Mouse (Mus musculus) CH12.LX (cell line): ENCODE results near the gene Gm20388. TPM values are rescaled to one million over a fixed set of nuclear protein-coding genes. Genes with fewer than 3 reads are reported as not detected.

Experiments used
- DNase-seq: peaks from one replicate; pipeline ENCODE4 v3.0.0-alpha.2; 2013; ENCODE audit errors: extremely low read depth
- H3K27ac ChIP-seq: 2 replicates; pipeline ENCODE4 v1.5.1; 2012; ENCODE audit warnings: low read depth, mild to moderate bottlenecking, control low read depth, moderate library complexity; ENCODE audit not compliant: insufficient read depth
- H3K27me3 ChIP-seq: replicated peaks from 2 replicates; pipeline ENCODE3; 2012; ENCODE audit warnings: inconsistent platforms
- H3K36me3 ChIP-seq, 2 experiments: replicated peaks in 1 of 2; 2 replicates each; pipeline versions ENCODE3 to v1.6.1; 2012; ENCODE audit warnings: inconsistent platforms in 1 of 2, low read length in 1 of 2, mild to moderate bottlenecking in 1 of 2, mixed read lengths in 1 of 2, moderate library complexity in 1 of 2; ENCODE audit not compliant: control insufficient read depth in 1 of 2, insufficient read depth in 1 of 2
- H3K4me1 ChIP-seq, 2 experiments: 2 replicates each; pipeline ENCODE4 v1.6.1; 2012; ENCODE audit warnings: inconsistent platforms in 1 of 2, moderate library complexity in 1 of 2; ENCODE audit not compliant: insufficient read depth in 2 of 2, control insufficient read depth in 1 of 2
- H3K4me2 ChIP-seq: 2 replicates; pipeline ENCODE4 v1.6.1; 2012; ENCODE audit warnings: low read depth, mild to moderate bottlenecking, control low read depth; ENCODE audit not compliant: poor library complexity, insufficient read depth, severe bottlenecking
- H3K4me3 ChIP-seq, 3 experiments: fragments of 150-350 bp in 1 of 3; sonication (generic) in 1 of 3; replicated peaks in 1 of 3; 2 replicates each; pipeline versions ENCODE3 to v1.5.1; 2011 to 2012; ENCODE audit warnings: low read depth in 2 of 3, low read length in 2 of 3, mild to moderate bottlenecking in 2 of 3, moderate library complexity in 2 of 3, control low read depth in 1 of 3, improper control_type of control experiment in 1 of 3, inconsistent platforms in 1 of 3, mixed read lengths in 1 of 3; ENCODE audit not compliant: poor library complexity in 1 of 3
- H3K79me2 ChIP-seq: replicated peaks from 2 replicates; pipeline ENCODE4 v1.6.1; 2012; ENCODE audit warnings: mild to moderate bottlenecking, moderate library complexity; ENCODE audit not compliant: control insufficient read depth, poor library complexity, insufficient read depth, severe bottlenecking; ENCODE audit errors: extremely low read depth
- H3K9ac ChIP-seq: 2 replicates; pipeline ENCODE4 v1.6.1; 2012; ENCODE audit warnings: low read depth, mild to moderate bottlenecking, control low read depth, moderate library complexity; ENCODE audit not compliant: insufficient read depth
- H3K9me3 ChIP-seq: replicated peaks from 2 replicates; pipeline ENCODE3; 2012; ENCODE audit warnings: low read length, inconsistent platforms, mixed read lengths
- CHD1 ChIP-seq: IDR thresholded peaks from 2 replicates; pipeline ENCODE4 v1.6.1; 2012; ENCODE audit warnings: low read depth, low read length, improper control_type of control experiment, inconsistent platforms
- ELF1 ChIP-seq: IDR thresholded peaks from 2 replicates; pipeline ENCODE4 v1.6.1; 2014; ENCODE audit warnings: low read depth, mild to moderate bottlenecking, inconsistent platforms, low read length, improper control_type of control experiment
- EP300 ChIP-seq: IDR thresholded peaks from 2 replicates; pipeline ENCODE4 v1.6.1; 2011; ENCODE audit warnings: low read length, improper control_type of control experiment
- HCFC1 ChIP-seq: IDR thresholded peaks from 2 replicates; pipeline ENCODE4 v1.6.1; 2012; ENCODE audit warnings: low read depth, mild to moderate bottlenecking, inconsistent platforms, low read length, improper control_type of control experiment
- JUN ChIP-seq: IDR thresholded peaks from 2 replicates; pipeline ENCODE4 v1.6.1; 2011; ENCODE audit warnings: low read depth, mild to moderate bottlenecking, low read length, improper control_type of control experiment, moderate library complexity; ENCODE audit not compliant: insufficient read depth
- JUND ChIP-seq: conservative IDR thresholded peaks from 2 replicates; pipeline ENCODE4 v1.6.1; 2011; ENCODE audit warnings: low read depth, low read length, improper control_type of control experiment
- KAT2A ChIP-seq: IDR thresholded peaks from 2 replicates; pipeline ENCODE4 v1.6.1; 2012; ENCODE audit warnings: low read length, improper control_type of control experiment, inconsistent platforms; ENCODE audit not compliant: insufficient replicate concordance
- MAX ChIP-seq: IDR thresholded peaks from 2 replicates; pipeline ENCODE4 v1.6.1; 2011; ENCODE audit warnings: low read length, improper control_type of control experiment
- NELFE ChIP-seq: IDR thresholded peaks from 2 replicates; pipeline ENCODE4 v1.6.1; 2011; ENCODE audit warnings: low read depth, low read length, improper control_type of control experiment
- PAX5 ChIP-seq: IDR thresholded peaks from 2 replicates; pipeline ENCODE4 v1.6.1; 2012; ENCODE audit warnings: low read length, inconsistent platforms, mixed read lengths
- POLR2A ChIP-seq: IDR thresholded peaks from 2 replicates; pipeline ENCODE4 v1.6.1; 2011; ENCODE audit warnings: low read depth, mild to moderate bottlenecking, improper control_type of control experiment, low read length
- RCOR1 ChIP-seq: conservative IDR thresholded peaks from 2 replicates; pipeline ENCODE4 v1.6.1; 2012; ENCODE audit warnings: low read depth, mild to moderate bottlenecking, inconsistent platforms, low read length, improper control_type of control experiment
- SMC3 ChIP-seq: IDR thresholded peaks from 2 replicates; pipeline ENCODE4 v1.6.1; 2011; ENCODE audit warnings: low read depth, low read length, improper control_type of control experiment
- TCF12 ChIP-seq: IDR thresholded peaks from 2 replicates; pipeline ENCODE4 v1.6.1; 2014; ENCODE audit warnings: low read depth, mild to moderate bottlenecking, inconsistent platforms, low read length, improper control_type of control experiment
- UBTF ChIP-seq: IDR thresholded peaks from 2 replicates; pipeline ENCODE4 v1.6.1; 2012; ENCODE audit warnings: low read depth, mild to moderate bottlenecking, inconsistent platforms, low read length, improper control_type of control experiment, moderate library complexity
- USF1 ChIP-seq: IDR thresholded peaks from 2 replicates; pipeline ENCODE4 v1.6.1; 2014; ENCODE audit warnings: low read depth, mild to moderate bottlenecking, inconsistent platforms, low read length, improper control_type of control experiment
- ZNF384 ChIP-seq: IDR thresholded peaks from 2 replicates; pipeline ENCODE4 v1.6.1; 2012; ENCODE audit warnings: low read depth, low read length, improper control_type of control experiment, inconsistent platforms
- dilution Hi-C: fragments of 300-500 bp; cut with MboI; formaldehyde crosslinking; loops from 2 replicates; pipeline ENCODE4 v1.14.3; 2020; ENCODE audit warnings: low sequenced_read_pairs; ENCODE audit not compliant: extremely low pct_unique_long_range_greater_than_20kb, extremely low pct_ligation_motif_present
- in situ Hi-C: fragments of 300-500 bp; cut with MboI; formaldehyde crosslinking; loops from 3 replicates; pipeline ENCODE4 v1.14.3; 2019; ENCODE audit warnings: low sequenced_read_pairs, low pct_ligation_motif_present, low pct_unique_long_range_greater_than_20kb, mixed read lengths
- polyA plus RNA-seq: library from polyadenylated mRNA; unstranded; fragments of >175 nt; gene quantifications from 2 replicates; pipeline ENCODE4 v1.2.1, GENCODE M21; 2012; ENCODE audit warnings: low read depth; ENCODE audit not compliant: insufficient read length
- total RNA-seq, 2 experiments: library from RNA; depleted of rRNA; stranded (reverse); fragments of 300-350 nt in 1 of 2; fragments of >200 nt in 1 of 2; gene quantifications; 2 replicates each; pipeline ENCODE4 v1.2.3; 2012 to 2014

Gm20388 gene
- total and polyA plus RNA-seq, 3 experiments = 14.8 to 26.3 (median 22.2) TPM

DNA sequence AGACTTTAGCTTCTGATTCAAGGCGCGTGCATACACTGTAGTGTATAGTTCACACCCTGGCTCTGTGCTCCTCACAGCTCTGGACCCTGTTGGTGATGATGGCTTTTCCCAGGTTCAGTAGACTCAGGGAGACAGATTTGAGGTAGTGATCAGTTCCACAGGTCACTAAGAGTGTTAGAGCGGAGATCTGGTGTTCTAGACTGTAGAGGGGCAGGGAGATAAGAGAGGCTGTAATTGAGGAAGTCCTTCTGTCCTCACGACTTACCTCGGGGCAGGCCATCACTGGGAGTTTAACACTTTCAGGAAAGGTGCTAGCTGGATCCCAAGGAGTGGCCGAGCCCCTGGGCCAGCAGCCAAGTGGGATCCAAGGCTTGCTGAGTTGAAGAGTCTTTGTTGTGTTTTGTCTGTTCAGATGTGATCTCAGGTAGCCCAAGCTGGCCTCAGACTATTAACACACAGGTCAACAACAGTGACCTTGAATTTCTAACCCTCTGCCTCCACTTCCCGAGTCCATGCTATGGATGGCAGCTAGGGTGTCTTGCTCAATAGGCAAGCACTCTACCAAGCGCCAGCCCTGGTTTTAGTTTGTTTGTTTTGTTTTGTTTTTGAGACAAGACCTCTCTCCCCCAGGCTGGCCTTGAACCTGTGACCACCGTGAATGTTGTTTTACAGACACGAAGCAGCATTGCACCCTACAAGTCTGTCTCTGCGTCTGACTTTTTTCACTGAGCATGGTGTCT is 564.0 kb downstream of the Gm20388 start:
- Histone ChIP-seq H3K27ac (no peak overlapping the region), H3K4me1 (peaks cover 31 to 56% of the 10 kb centered on the region in 2 experiments), H3K4me2 (no peak overlapping the region)
- DNase-seq = no peak
- dilution Hi-C loops (no loop called here), in situ Hi-C loops (loop anchor here (5.0 kb wide), 1 partner anchor 37 kb away; no protein-coding TSS in a partner anchor)
- no peak for TF ChIP-seq UBTF
- TF ChIP-seq PAX5 = no peak
- TF ChIP-seq ZNF384 = no peak
- TF ChIP-seq RCOR1 = no peak
- no peak for TF ChIP-seq SMC3
- no peak for TF ChIP-seq HCFC1
- no peak for TF ChIP-seq KAT2A
- TF ChIP-seq POLR2A = no peak
- no peak for TF ChIP-seq USF1
- TF ChIP-seq JUN = no peak
- TF ChIP-seq JUND = no peak
- no peak for TF ChIP-seq MAX
- no peak for TF ChIP-seq CHD1
- no peak for TF ChIP-seq EP300
- no peak for TF ChIP-seq NELFE
- TF ChIP-seq, all 38 proteins: peak for 0
- Histone ChIP-seq H3K36me3 (no peaks in the 10 kb centered on the region), H3K9ac (no peak overlapping the region), H3K9me3 (no peaks in the 10 kb centered on the region), H3K27me3 (no peaks in the 10 kb centered on the region), H3K4me3 (no peak overlapping the region), H3K79me2 (no peaks in the 10 kb centered on the region)

DNA sequence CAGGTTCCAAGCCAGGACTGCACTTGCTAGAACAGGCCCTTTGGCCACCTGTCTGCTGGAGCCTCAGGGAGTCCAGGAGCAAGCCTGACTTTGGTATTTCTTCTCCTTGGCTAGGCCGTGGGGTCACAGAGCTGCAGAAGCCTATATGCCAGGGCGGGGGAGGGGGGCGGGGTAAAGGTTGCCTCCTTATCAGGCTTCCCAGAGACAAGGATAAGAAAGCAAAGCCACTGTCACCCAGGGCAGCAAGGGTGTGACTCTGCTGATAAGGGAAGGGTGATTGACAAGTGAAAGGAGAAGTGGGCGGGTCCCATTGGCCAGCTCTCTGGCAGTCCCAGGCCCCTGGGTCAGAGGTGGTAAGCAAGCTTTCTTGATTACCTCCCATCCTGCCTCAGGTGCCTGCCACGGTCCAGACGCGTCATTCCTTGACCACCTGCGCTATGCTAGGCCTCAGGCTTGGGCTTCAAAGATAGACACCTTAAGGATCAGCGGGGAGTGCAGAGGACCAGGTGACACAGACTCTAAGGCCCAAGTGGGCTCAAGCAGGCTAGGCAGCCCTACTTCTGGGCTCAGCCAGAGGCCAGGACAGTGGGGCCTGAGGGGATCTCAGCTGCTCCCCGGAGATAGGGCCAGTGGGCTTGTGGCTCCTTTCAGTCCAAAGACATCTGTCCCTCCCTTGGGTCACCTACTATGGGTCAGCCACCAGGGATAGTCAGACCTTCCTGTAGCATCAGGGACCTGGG is 565.0 kb downstream of the Gm20388 start:
- no peaks in the 10 kb centered on the region for H3K9me3 ChIP-seq
- no peaks in the 10 kb centered on the region for H3K79me2 ChIP-seq
- H3K4me3 ChIP-seq = no peak overlapping the region
- H3K9ac ChIP-seq = no peak overlapping the region
- dilution Hi-C loops = no loop called here
- H3K36me3 ChIP-seq = no peaks in the 10 kb centered on the region
- H3K4me2 ChIP-seq = no peak overlapping the region
- no peaks in the 10 kb centered on the region for H3K27me3 ChIP-seq
- in situ Hi-C loops = no loop called here
- peaks cover 29 to 56% of the 10 kb centered on the region in 2 experiments for H3K4me1 ChIP-seq
- no peak overlapping the region for H3K27ac ChIP-seq
- TF ChIP-seq ELF1 (no peak), TCF12 (0 out of 2 replicates have a peak, but pooled peaks have one; percentile 11), ZNF384 (no peak)
- no peak for DNase-seq
